Mouse (Mus musculus) heart, adult 8-10 months (tissue): ENCODE measurements around the gene Clec12a. TPM values are rescaled to one million over a fixed set of nuclear protein-coding genes. Genes with fewer than 3 reads are reported as not detected.

Experiments
- DNase-seq: peaks from one replicate; pipeline ENCODE4 v3.0.0; 2022; ENCODE audit warnings: low spot score
- total RNA-seq, 4 experiments: library from RNA; stranded (reverse); gene quantifications; 2 replicates each; pipeline ENCODE4 v1.2.4; 2022

Clec12a gene
- total RNA-seq, 4 experiments from 2014 or later, result 0.43 to 1.2 (median 0.70) TPM

DNA sequence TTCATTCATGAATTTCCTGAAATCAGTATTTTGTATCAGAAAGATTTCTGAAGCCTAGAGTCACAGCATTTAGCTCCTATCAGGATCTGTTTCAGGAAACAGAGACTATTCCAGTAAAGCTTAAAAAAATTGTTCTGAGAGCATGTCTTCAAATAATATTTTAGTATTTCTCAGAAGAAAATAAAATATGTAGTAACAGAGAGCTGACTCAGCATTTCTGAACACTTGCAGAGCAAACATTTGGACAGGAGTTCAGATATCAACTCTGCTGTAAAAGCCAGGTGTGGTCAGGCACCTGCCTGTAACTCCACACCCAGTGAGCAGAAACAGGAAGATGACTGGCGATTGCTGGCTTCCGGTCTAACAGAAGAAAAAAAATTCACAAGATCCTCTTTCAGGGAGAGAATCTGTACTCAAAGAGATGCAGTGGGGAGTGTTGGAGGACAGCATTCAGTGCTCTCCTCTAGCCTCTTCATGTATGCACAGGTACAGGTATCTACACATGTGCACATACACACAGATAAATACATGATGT is 32.5 kb downstream of the Clec12a start:
- DNase-seq, result no peak

- no peak for DNase-seq
These were observed 38.0 kb downstream of the Clec12a start for GRCm38 (mm10) chr6:129380454-129380853.

- DNase-seq, result no peak
These were observed 39.2 kb downstream of the Clec12a start for GRCm38 (mm10) chr6:129381736-129382135.

GRCm38 (mm10) chr6:129383466-129383865 is 41.0 kb downstream of the Clec12a start:
- no peak for DNase-seq

DNA sequence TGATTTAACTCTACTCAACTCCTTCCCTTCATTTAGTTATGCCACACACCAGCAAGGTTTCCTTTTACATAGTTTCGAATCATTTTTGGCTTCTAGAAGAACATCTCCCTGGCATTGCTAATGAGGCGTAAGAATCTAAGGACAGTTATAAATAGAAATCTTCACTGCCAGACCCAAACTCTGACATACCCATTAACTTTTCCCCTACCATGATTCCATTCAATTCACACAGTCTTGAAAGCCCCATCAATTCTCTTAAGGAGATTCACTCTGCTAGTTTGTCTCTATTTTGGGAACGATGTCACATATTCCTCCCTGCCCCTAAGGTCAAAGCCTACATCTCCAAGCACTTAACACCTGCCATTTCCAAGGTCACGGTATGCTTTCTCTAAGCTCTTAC is 42.5 kb downstream of the Clec12a start:
- DNase-seq, result no peak

DNA sequence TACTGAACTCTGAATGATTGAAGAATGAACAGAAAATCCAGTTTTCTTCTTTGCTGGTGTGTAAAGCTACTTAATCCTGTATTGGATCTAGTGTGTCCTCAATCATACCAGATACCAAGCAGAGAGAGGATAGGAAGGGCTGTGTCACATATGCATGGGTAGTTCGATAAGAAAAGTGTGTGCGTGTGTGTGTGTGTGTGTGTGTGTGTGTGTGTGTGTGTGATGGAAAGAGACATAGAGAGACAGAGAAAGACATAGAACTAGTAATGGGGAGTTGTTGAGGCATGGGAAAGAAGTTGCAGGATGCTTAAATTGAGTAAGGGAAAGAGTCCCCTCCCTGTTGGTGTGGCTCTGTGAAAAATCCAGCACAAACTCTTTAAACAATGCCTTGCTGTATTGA is 43.3 kb downstream of the Clec12a start, which contains the start of gene Clec12b:
Clec12b (minus strand) TSS at position 101 of the 400 bp plus-strand sequence.
- no peak for DNase-seq

- DNase-seq, result peak; percentile 43
These were observed 50.7 kb downstream of the Clec12a start for GRCm38 (mm10) chr6:129393087-129393720.

DNA sequence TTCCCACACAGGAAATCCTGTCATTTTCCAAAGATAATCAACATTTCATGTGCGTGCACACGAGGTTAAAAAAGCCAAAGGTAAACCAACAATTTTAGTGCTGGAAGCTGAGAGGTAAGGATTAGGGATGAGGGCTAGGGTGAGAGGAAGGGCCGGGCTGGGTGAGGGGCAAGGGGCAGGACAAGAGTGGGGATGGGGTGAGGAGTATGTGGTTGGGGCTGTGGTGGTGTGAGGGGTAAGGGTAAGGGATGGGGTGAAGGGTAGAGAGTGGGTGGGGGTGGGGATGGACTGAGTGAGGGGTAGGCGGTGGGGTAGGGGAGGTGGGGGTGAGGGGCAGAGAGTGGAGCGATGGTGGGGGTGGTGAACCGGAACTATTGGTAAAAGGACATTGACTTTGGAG is 51.2 kb downstream of the Clec12a start:
- DNase-seq, result no peak

GRCm38 (mm10) chr6:129396997-129397396 is 54.5 kb downstream of the Clec12a start, which contains the start of gene Clec1b:
Clec1b (plus strand) TSS chr6:129397297.
- DNase-seq, result no peak

DNA sequence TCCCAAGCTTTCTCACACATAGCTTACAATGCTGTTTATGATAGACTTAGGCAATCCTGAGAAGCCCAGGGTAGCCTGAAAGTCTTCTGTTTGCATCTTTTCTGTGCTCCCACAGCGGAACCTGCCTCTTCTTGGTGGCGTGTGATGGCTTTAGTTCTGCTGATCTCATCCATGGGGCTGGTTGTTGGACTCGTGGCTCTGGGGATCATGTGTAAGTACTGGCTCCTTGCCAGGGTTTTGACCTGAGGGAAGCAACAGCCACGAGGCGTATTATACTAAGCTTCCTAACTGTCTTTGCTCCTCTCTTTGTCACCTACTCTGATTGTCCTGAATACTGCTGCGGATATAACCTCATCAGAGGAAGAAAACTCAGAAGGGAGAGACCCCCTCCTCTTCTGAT is 57.5 kb downstream of the Clec12a start:
- peak; percentile 28 for DNase-seq

DNA sequence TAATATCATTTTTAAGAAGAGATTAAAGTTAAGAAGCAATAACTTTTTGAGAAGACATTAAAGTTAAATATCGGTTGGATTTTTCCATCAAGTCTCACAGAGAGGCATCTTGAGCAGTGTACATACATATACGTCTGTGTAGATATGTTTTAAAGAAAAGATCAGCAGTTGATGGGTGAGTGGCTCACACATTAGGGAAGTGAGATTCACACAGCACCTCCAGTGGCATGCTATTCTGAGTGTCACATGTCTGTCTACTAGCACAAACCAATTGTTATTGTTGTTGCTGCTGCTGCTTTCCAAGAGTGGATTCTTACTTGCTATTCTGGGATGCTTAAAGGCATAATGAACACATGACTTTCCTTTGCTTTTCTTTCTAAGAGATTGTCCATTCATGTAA is 59.9 kb downstream of the Clec12a start:
- DNase-seq, result no peak

GRCm38 (mm10) chr6:129403391-129403790 is 60.9 kb downstream of the Clec12a start:
- DNase-seq, result no peak

- no peak for DNase-seq
These were observed 63.5 kb downstream of the Clec12a start for GRCm38 (mm10) chr6:129405999-129406398.

GRCm38 (mm10) chr6:129407324-129407723 is 64.8 kb downstream of the Clec12a start:
- peak; percentile 38 for DNase-seq

- DNase-seq, result no peak
These were observed 66.1 kb downstream of the Clec12a start, which contains the start of gene Clec9a for GRCm38 (mm10) chr6:129408562-129408961. Clec9a (plus strand) TSS chr6:129408862.

DNA sequence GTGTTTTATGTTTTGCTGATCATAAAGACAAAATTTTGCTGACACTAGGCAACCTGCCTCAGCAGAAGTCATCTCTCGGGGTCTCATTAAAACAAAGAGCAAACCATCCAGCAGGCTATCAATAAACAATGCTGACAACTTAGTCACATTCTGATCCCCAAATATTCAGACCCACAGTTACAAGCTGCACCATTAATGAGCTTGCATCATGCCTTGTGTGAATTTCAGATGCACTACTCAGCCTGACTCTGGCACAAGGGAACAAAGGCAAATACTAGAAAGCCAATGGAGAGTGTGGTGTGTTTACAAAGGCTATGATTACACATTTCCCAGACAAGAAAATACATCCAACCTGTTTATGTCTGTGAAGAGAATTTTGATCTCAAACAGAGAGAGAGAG is 71.7 kb downstream of the Clec12a start:
- no peak for DNase-seq

Other genes with a start within 250 kb of the Clec12a start
- gene Clec2e, start 241.8 kb upstream of the Clec12a start, total RNA-seq, result under 1 TPM in 1 of 4 experiments, not detected in 3; 0.47 TPM
- 10 to 100 TPM; 28.4 to 43.3 (median 34.1) TPM for gene Clec2d, start 162.1 kb upstream of the Clec12a start, total RNA-seq
- gene Cd69, start 67.3 kb upstream of the Clec12a start, total RNA-seq, result under 1 TPM in 1 of 4 experiments, not detected in 3; 0.16 TPM
- gene 4922502D21Rik, start 10.9 kb upstream of the Clec12a start, total RNA-seq, result not detected
- gene Clec12b, start 43.2 kb downstream of the Clec12a start, total RNA-seq, result under 1 TPM in 1 of 4 experiments, not detected in 3; 0.25 TPM
- 1 to 10 TPM; 1.3 to 2.3 (median 1.6) TPM for gene Clec1b, start 54.6 kb downstream of the Clec12a start, total RNA-seq
- gene Clec9a, start 66.2 kb downstream of the Clec12a start, total RNA-seq, result under 1 TPM in 2 of 4 experiments, not detected in 2; 0.47 to 0.60 TPM
- gene Clec1a, start 109.3 kb downstream of the Clec12a start, total RNA-seq, result 10 to 100 TPM in 3 of 4 experiments, 1 to 10 TPM in 1; 7.7 to 13.1 (median 11.7) TPM
- under 1 TPM in 2 of 4 experiments, not detected in 2; 0.20 to 0.31 TPM for gene Olr1, start 164.5 kb downstream of the Clec12a start, total RNA-seq
- gene Tmem52b, start 169.9 kb downstream of the Clec12a start, total RNA-seq, result not detected
- gene Gabarapl1, start 190.5 kb downstream of the Clec12a start, total RNA-seq, result 100 to 1,000 TPM; 118 to 204 (median 178) TPM
- not detected for gene Klre1, start 235.2 kb downstream of the Clec12a start, total RNA-seq
- under 1 TPM in 1 of 4 experiments, not detected in 3; 0.35 TPM for gene Klrd1, start 249.1 kb downstream of the Clec12a start, total RNA-seq